Mouse (Mus musculus) thymus, postnatal 14 days (tissue): ENCODE measurements at regions not wholly inside any gene's neighbourhood (a gene's known extent, or its start where the extent isn't known, plus 50 kb on each side); places are given as distances from the start of the nearest gene placed in this dataset.

ENCODE experiments used
- DNase-seq: peaks from one replicate; pipeline ENCODE4 v3.0.0; 2021

GRCm38 (mm10) chr13:107621337-107621736 is 422.9 kb upstream of the Smim15 start:
- no peak for DNase-seq

- no peak for DNase-seq
These were observed 423.4 kb upstream of the Smim15 start for GRCm38 (mm10) chr13:107620887-107621286.

GRCm38 (mm10) chr13:107620210-107620609 is 424.0 kb upstream of the Smim15 start:
- no peak for DNase-seq

GRCm38 (mm10) chr13:107619430-107619927 is 424.8 kb upstream of the Smim15 start:
- DNase-seq = no peak

GRCm38 (mm10) chr13:107618796-107619429 is 425.3 kb upstream of the Smim15 start:
- no peak for DNase-seq

- no peak for DNase-seq
These were observed 425.9 kb upstream of the Smim15 start for GRCm38 (mm10) chr13:107618369-107618771.

- DNase-seq = no peak
These were observed 426.7 kb upstream of the Smim15 start for GRCm38 (mm10) chr13:107617582-107617981.

GRCm38 (mm10) chr13:107616775-107617174 is 427.5 kb upstream of the Smim15 start:
- no peak for DNase-seq

- DNase-seq = peak; percentile 73
These were observed 435.2 kb upstream of the Smim15 start for GRCm38 (mm10) chr13:107608996-107609503.

- DNase-seq = no peak
These were observed 437.0 kb upstream of the Smim15 start for GRCm38 (mm10) chr13:107607294-107607693.

- no peak for DNase-seq
These were observed 442.1 kb upstream of the Smim15 start for GRCm38 (mm10) chr13:107602149-107602548.

- DNase-seq = no peak
These were observed 443.2 kb upstream of the Smim15 start for GRCm38 (mm10) chr13:107601132-107601439.

GRCm38 (mm10) chr13:107600331-107601131 is 443.7 kb upstream of the Smim15 start:
- peak; percentile 20 for DNase-seq

GRCm38 (mm10) chr13:107599094-107599644 is 445.1 kb upstream of the Smim15 start:
- DNase-seq = no peak

- DNase-seq = no peak
These were observed 445.9 kb upstream of the Smim15 start for GRCm38 (mm10) chr13:107598391-107598790.

GRCm38 (mm10) chr13:107597217-107597616 is 447.0 kb upstream of the Smim15 start:
- no peak for DNase-seq

- no peak for DNase-seq
These were observed 448.1 kb upstream of the Smim15 start for GRCm38 (mm10) chr13:107596183-107596582.

GRCm38 (mm10) chr13:107588399-107589002 is 455.7 kb upstream of the Smim15 start:
- DNase-seq = no peak

GRCm38 (mm10) chr13:107587678-107588077 is 456.6 kb upstream of the Smim15 start:
- no peak for DNase-seq

GRCm38 (mm10) chr13:107585936-107586335 is 458.3 kb upstream of the Smim15 start:
- DNase-seq = no peak

- no peak for DNase-seq
These were observed 458.9 kb upstream of the Smim15 start for GRCm38 (mm10) chr13:107585353-107585752.

GRCm38 (mm10) chr13:107578968-107579367 is 465.3 kb upstream of the Smim15 start:
- DNase-seq = no peak

- no peak for DNase-seq
These were observed 466.4 kb upstream of the Smim15 start for GRCm38 (mm10) chr13:107577809-107578208.
